Mouse (Mus musculus) neural tube, embryonic 12.5 days (tissue): ENCODE measurements at regions not wholly inside any gene's neighbourhood (a gene's known extent, or its start where the extent isn't known, plus 50 kb on each side); places are given as distances from the start of the nearest gene placed in this dataset.

Experiments
- ATAC-seq: fragments of 200-750 bp; cut with Nextera tagmentation; 2 replicates; pipeline ENCODE4 v1.8.0; 2017; ENCODE audit warnings: low read depth, mild to moderate bottlenecking, moderate TSS enrichment, moderate library complexity; ENCODE audit not compliant: low FRiP score
- H3K27ac ChIP-seq: fragments of 300-500 bp; sonication (generic); 2 replicates; pipeline ENCODE4 v1.5.1; 2016
- H3K27me3 ChIP-seq: fragments of 300-500 bp; sonication (generic); replicated peaks from 2 replicates; pipeline ENCODE4 v1.6.1; 2016; ENCODE audit warnings: mild to moderate bottlenecking
- H3K36me3 ChIP-seq: fragments of 300-500 bp; sonication (generic); 2 replicates; pipeline ENCODE4 v1.6.1; 2016; ENCODE audit warnings: mild to moderate bottlenecking
- H3K4me1 ChIP-seq: fragments of 300-500 bp; sonication (generic); 2 replicates; pipeline ENCODE4 v1.6.1; 2016
- H3K4me2 ChIP-seq: fragments of 300-500 bp; sonication (generic); replicated peaks from 2 replicates; pipeline ENCODE4 v1.6.1; 2016; ENCODE audit warnings: mild to moderate bottlenecking
- H3K4me3 ChIP-seq: fragments of 300-500 bp; sonication (generic); 2 replicates; pipeline ENCODE4 v1.5.1; 2016
- H3K9ac ChIP-seq: fragments of 300-500 bp; sonication (generic); 2 replicates; pipeline ENCODE4 v1.6.1; 2016; ENCODE audit warnings: mild to moderate bottlenecking
- H3K9me3 ChIP-seq: fragments of 300-500 bp; sonication (generic); 2 replicates; pipeline ENCODE4 v1.6.1; 2016; ENCODE audit warnings: mild to moderate bottlenecking
- WGBS: fragments of 180-500 bp; shearing (Covaris S2); methylation state at CpG from one replicate; pipeline ENCODE4 v1.1.7; 2016; 5-methylcytosine and 5-hydroxymethylcytosine counted together

DNA sequence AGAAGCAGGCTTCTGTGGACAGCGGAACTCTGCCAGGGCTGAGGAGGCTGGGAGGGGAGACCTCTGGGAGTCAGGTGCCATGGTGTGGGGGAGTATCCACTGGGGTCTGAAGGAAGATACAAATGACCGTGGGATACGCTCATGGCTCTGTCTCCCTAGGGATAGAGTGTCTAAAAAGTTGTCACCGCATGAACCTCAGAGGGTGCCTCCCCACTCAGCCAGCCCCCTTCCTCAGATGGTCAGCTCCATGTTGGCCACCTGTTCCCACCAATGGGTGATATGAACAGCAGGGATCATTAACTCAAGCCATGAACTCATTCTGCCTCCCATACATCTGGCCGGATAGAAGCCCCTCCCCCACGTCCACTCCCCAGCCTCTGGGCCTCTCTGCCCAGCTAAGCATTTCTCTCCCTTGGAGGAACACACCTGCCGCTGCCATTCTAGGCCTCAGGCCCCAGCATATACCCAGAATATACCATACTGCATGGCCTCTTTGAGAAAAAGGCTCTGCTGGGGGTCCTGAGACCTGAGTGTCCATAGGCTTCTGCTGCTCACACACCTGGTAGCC, 134.1 kb upstream of the Lhx1 start:
- H3K27me3 ChIP-seq = no peaks in the 10 kb centered on the region; the same call in 1 of the 2 replicates
- no peaks in the 10 kb centered on the region for H3K36me3 ChIP-seq
- no peak overlapping the region for H3K27ac ChIP-seq
- H3K9ac ChIP-seq = no peak overlapping the region
- H3K4me2 ChIP-seq = no peak overlapping the region
- no peaks in the 10 kb centered on the region for H3K9me3 ChIP-seq
- peaks cover 11% of the 10 kb centered on the region; the same call in 1 of the 2 replicates for H3K4me1 ChIP-seq
- no peak for ATAC-seq
- 81% methylated on average over 7 of the region's 7 CpGs for WGBS
- no peak overlapping the region for H3K4me3 ChIP-seq

GRCm38 (mm10) chr11:84653481-84653880, 128.1 kb upstream of the Lhx1 start:
- no peak overlapping the region for H3K27ac ChIP-seq
- no peak overlapping the region for H3K9ac ChIP-seq
- WGBS = 39% methylated on average over 8 of the region's 8 CpGs

DNA sequence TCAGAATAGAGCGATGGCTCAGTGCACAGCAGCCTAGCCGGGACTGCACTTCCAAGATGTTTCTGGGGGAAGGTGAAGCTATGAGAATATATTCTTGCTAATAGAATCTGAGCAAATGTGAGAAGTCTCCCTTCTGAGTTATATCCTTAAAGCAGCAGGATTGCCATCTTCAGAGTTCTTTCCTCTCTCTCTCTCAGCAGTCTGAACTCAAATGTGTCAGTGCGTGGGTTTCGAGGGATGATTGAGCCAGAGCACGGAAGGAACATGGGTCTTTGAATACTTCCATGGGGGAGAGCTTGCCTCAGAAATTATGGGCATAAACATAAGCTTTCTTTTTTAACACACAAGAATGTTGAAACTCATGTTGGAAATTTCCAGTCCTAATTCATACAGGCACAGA, 123.6 kb upstream of the Lhx1 start:
- no peaks in the 10 kb centered on the region; the same call in 1 of the 2 replicates for H3K27me3 ChIP-seq
- WGBS = 92% methylated on average over 5 of the region's 5 CpGs
- H3K9me3 ChIP-seq = peaks cover 10% of the 10 kb centered on the region; the same call in 1 of the 2 replicates
- no peak overlapping the region for H3K27ac ChIP-seq
- ATAC-seq = no peak
- no peak overlapping the region for H3K9ac ChIP-seq
- H3K4me1 ChIP-seq = peaks cover 3% of the 10 kb centered on the region; the same call in 1 of the 2 replicates
- H3K4me3 ChIP-seq = no peak overlapping the region
- H3K36me3 ChIP-seq = no peaks in the 10 kb centered on the region
- H3K4me2 ChIP-seq = no peak overlapping the region

More at GRCm38 (mm10) chr11:84653481-84653880, 128.1 kb upstream of the Lhx1 start:
- Histone ChIP-seq H3K27me3 (no peaks in the 10 kb centered on the region), H3K4me1 (peaks cover 3% of the 10 kb centered on the region; the same call in 1 of the 2 replicates), H3K4me2 (no peak overlapping the region), H3K36me3 (no peaks in the 10 kb centered on the region), H3K9me3 (no peaks in the 10 kb centered on the region), H3K4me3 (no peak overlapping the region)
- ATAC-seq = no peak

GRCm38 (mm10) chr11:84647104-84647503, 121.8 kb upstream of the Lhx1 start:
- ATAC-seq = no peak
- no peaks in the 10 kb centered on the region for H3K36me3 ChIP-seq
- H3K4me1 ChIP-seq = peaks cover 7% of the 10 kb centered on the region; the same call in 1 of the 2 replicates
- H3K27me3 ChIP-seq = peaks cover 8% of the 10 kb centered on the region
- H3K9me3 ChIP-seq = peaks cover 10% of the 10 kb centered on the region; the same call in 1 of the 2 replicates
- no peak overlapping the region for H3K9ac ChIP-seq
- H3K4me3 ChIP-seq = no peak overlapping the region
- WGBS = 88% methylated on average over 5 of the region's 5 CpGs
- H3K27ac ChIP-seq = no peak overlapping the region
- H3K4me2 ChIP-seq = no peak overlapping the region

GRCm38 (mm10) chr11:84643107-84643372, 117.7 kb upstream of the Lhx1 start:
- WGBS = 39% methylated on average over 5 of the region's 5 CpGs
- Histone ChIP-seq H3K36me3 (no peaks in the 10 kb centered on the region), H3K4me1 (peaks cover 20% of the 10 kb centered on the region), H3K27me3 (peaks cover 18% of the 10 kb centered on the region), H3K4me2 (peak overlapping the region; percentile 75), H3K27ac (no peak overlapping the region), H3K9ac (peak overlapping the region; percentile 71; the same call in 1 of the 2 replicates), H3K9me3 (peaks cover 8% of the 10 kb centered on the region; the same call in 1 of the 2 replicates), H3K4me3 (peak overlapping the region; percentile 42)
- ATAC-seq = peak; percentile 35

DNA sequence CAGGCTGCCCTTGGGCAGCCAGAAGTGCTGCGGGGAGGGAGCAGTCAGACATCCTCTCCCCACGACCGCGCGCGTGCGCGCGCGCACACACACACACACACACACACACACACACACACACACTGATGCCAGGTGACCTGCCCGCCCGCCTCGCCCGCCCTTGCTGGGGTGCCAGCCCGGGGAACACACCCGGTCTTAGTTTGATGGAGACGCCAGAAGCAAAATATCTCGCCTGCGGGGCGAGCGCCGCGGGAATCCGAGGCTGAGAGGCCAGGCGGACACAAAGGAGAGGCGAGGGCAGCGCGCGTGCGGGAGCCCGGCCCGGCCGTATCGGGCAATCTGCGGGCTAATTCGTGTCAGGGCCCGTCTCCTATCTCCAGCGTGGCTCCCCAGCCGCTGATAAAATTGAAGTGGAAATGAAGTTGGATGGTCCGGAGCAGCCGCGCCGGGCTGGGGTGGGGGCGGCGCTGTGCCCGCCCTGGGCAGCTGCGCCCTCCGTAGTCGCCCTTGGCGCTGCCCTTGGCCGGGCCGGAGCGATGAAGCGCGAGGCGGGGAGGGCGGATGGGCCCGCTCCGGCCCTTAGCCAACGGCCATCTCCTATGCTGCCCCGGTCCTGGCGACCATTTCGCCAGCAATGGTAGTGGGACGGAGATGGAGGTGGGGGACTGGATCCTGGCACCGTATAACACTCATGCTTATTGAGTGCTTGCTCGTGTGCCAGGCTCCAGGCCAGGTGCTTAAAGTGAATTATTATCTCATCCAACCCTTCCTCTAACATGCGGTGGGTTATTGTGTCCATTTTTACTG, 117.2 kb upstream of the Lhx1 start:
- H3K27ac ChIP-seq = peak overlapping the region; percentile 57; the same call in 1 of the 2 replicates
- H3K36me3 ChIP-seq = no peaks in the 10 kb centered on the region
- peak overlapping the region; percentile 42 for H3K4me3 ChIP-seq
- peak overlapping the region; percentile 71 for H3K9ac ChIP-seq
- 0 out of 2 replicates have a peak, but pooled peaks cover 4% of the 10 kb centered on the region for H3K9me3 ChIP-seq
- peak; percentile 67 for ATAC-seq
- peaks cover 26% of the 10 kb centered on the region for H3K4me1 ChIP-seq
- H3K4me2 ChIP-seq = peak overlapping the region; percentile 75
- WGBS = 1% methylated on average over 67 of the region's 67 CpGs
- H3K27me3 ChIP-seq = peaks cover 22% of the 10 kb centered on the region

DNA sequence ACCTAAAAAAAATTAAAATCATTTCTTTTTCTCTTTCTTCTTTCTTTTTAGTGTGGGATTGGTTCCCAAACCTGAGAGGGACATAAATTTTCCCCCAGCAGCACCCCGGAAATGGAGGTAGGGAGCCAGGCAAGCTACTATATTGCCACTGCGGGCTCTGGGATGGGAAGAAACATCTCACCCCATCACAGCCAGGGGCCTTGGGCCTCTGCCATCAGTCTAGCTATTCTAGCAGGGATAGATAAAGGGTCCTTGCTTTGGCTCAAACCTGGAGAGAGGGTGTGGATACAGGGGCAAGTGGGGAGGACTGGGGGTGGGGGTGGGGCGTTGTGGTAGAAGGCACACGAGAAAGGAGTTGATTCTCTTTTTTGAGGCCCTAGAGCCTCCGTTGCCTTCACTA, 116.3 kb upstream of the Lhx1 start:
- Histone ChIP-seq H3K4me1 (peaks cover 35% of the 10 kb centered on the region), H3K9me3 (no peaks in the 10 kb centered on the region), H3K27ac (0 out of 2 replicates have a peak overlapping the region, but pooled peaks have one; percentile 57), H3K27me3 (peaks cover 26% of the 10 kb centered on the region), H3K4me2 (peak overlapping the region; percentile 75), H3K9ac (peak overlapping the region; percentile 71; the same call in 1 of the 2 replicates), H3K4me3 (no peak overlapping the region), H3K36me3 (no peaks in the 10 kb centered on the region)
- WGBS = 17% methylated on average over 5 of the region's 5 CpGs
- ATAC-seq = no peak

GRCm38 (mm10) chr11:84638353-84638752, 113.0 kb upstream of the Lhx1 start:
- H3K9ac ChIP-seq = no peak overlapping the region
- H3K4me1 ChIP-seq = peaks cover 35% of the 10 kb centered on the region
- peaks cover 37% of the 10 kb centered on the region for H3K27me3 ChIP-seq
- no peak overlapping the region for H3K27ac ChIP-seq
- ATAC-seq = no peak
- no peak overlapping the region for H3K4me3 ChIP-seq
- 11% methylated on average over 9 of the region's 9 CpGs for WGBS
- H3K4me2 ChIP-seq = 0 out of 2 replicates have a peak overlapping the region, but pooled peaks have one; percentile 2
- no peaks in the 10 kb centered on the region for H3K9me3 ChIP-seq
- H3K36me3 ChIP-seq = no peaks in the 10 kb centered on the region

DNA sequence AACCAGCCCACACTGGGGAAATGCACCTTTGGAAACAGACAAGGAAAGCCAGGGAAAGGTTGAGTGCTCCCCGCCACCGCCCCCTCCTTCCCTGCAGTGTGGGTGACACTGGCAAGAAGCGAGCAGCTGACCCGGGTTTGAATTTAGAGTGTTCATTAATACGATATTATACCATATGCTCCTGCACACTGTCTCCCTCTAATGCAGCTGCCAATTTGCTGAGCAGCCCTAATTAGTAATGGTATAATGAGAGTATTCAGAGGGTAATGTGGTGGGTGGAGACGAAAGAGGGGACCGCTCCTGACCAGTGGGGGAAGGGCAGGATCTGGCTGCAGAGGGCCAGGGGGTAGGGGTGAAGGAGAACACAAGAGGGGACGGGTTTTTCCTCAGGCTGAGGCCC, 111.9 kb upstream of the Lhx1 start:
- Histone ChIP-seq H3K4me3 (no peak overlapping the region), H3K4me1 (peaks cover 30% of the 10 kb centered on the region), H3K9me3 (no peaks in the 10 kb centered on the region), H3K27ac (no peak overlapping the region), H3K36me3 (no peaks in the 10 kb centered on the region), H3K27me3 (peaks cover 29% of the 10 kb centered on the region; the same call in 1 of the 2 replicates), H3K9ac (no peak overlapping the region), H3K4me2 (0 out of 2 replicates have a peak overlapping the region, but pooled peaks have one; percentile 7)
- WGBS = 11% methylated on average over 8 of the region's 8 CpGs
- peak; percentile 72 for ATAC-seq

- Histone ChIP-seq H3K9ac (no peak overlapping the region), H3K27ac (no peak overlapping the region), H3K4me2 (no peak overlapping the region), H3K4me3 (no peak overlapping the region), H3K9me3 (no peaks in the 10 kb centered on the region), H3K36me3 (no peaks in the 10 kb centered on the region), H3K27me3 (peaks cover 25% of the 10 kb centered on the region; the same call in 1 of the 2 replicates), H3K4me1 (peaks cover 22% of the 10 kb centered on the region)
- 52% methylated on average over 3 of the region's 4 CpGs for WGBS
- ATAC-seq = no peak
These were observed 109.7 kb upstream of the Lhx1 start for GRCm38 (mm10) chr11:84634990-84635389.

GRCm38 (mm10) chr11:84633300-84633699, 108.0 kb upstream of the Lhx1 start:
- 44% methylated on average over 8 of the region's 8 CpGs for WGBS
- Histone ChIP-seq H3K36me3 (no peaks in the 10 kb centered on the region), H3K4me1 (peaks cover 18% of the 10 kb centered on the region), H3K27ac (no peak overlapping the region), H3K9ac (no peak overlapping the region), H3K27me3 (peaks cover 22% of the 10 kb centered on the region; the same call in 1 of the 2 replicates), H3K4me2 (no peak overlapping the region), H3K9me3 (no peaks in the 10 kb centered on the region), H3K4me3 (no peak overlapping the region)
- ATAC-seq = no peak

DNA sequence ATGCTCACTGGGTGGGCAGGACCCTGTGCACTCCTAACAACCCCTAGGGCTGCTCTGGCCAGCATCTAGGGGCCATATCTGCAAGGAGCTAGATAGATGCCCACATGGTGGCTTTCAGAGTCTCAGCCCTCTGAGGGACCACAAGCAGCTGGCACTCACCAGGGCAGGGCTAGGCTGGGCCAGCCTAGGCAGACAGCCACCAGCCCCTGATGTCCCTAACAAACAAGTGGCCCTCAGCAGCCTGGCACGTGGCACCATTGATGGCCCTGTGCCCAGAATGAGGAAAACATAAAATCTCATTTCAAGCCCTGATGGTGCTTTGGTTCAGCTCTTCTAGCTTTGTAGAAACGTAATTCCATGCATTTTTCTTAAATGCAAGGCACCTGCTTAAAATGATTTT, 102.8 kb upstream of the Lhx1 start:
- 77% methylated on average over 2 of the region's 2 CpGs for WGBS
- H3K9ac ChIP-seq = no peak overlapping the region
- H3K27ac ChIP-seq = no peak overlapping the region
- no peak overlapping the region for H3K4me2 ChIP-seq
- H3K36me3 ChIP-seq = no peaks in the 10 kb centered on the region
- no peaks in the 10 kb centered on the region for H3K9me3 ChIP-seq
- no peak overlapping the region for H3K4me3 ChIP-seq
- H3K27me3 ChIP-seq = peaks cover 5% of the 10 kb centered on the region; the same call in 1 of the 2 replicates
- H3K4me1 ChIP-seq = no peaks in the 10 kb centered on the region
- no peak for ATAC-seq
